Mouse (Mus musculus): ENCODE data around the gene Ttc7.
"Not testable (repeated sequence)": the region's sequence is repeated elsewhere in the genome, so short reads cannot be mapped to it uniquely, and the experiment has no call there.

DNA sequence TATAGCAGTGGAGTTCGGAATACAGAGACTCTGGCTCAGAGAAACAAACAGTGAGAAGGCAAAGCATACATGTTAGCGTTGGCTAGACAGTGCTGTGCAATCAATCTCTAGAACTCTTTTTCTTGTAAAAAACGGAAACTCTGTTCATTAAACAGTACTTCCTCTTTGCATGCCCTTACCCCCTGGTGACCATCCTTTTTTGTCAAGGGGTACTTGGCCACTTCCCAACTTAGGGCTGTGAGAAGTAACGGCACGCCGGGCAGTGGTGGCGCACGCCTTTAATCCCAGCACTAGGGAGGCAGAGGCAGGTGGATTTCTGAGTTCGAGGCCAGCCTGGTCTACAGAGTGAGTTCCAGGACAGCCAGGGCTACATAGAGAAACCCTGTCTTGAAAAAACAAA is 18.9 kb downstream of the Ttc7 start:
- not testable (repeated sequence) for TF ChIP-seq CTCF, EP300 (IDR thresholded peaks at IDR 0.05; ENCODE audit: low read depth)

All from heart, postnatal 0 days (tissue).